Comparison of ENCODE assay signal across 8 mouse cellular contexts in the genomic region with DNA sequence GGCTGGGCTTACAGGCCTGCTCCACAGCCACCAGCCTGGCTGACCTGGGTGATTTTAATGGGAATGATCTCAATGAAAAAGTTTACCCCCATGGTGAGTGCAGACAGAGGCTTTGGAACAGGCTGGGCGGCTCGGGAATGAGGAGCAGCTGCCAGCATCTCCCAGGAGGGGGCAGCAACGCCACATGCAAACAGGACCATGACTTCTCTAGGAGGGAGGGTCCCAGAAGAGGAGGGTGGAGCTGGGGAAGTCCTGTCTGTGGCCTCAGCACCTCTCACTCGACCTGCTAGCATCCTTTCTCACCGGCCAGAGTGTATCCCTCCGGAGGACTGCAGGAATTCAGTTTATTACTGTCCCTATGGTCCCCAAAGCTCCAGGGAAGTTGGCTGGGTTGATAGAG.
A peak's percentile ranks its signal among the peaks of the same experiment; 100 is the strongest.
DNase-seq lines count a peak whose midpoint lies in the region; ATAC-seq and TF ChIP-seq lines count a peak whose summit lies in the region.

No protein-coding gene starts in this region.

- H3K4me1 ChIP-seq in ES-E14 (ENCODE audit: control insufficient read depth in 2 of 2, insufficient read depth in 2 of 2, low read length in 2 of 2, poor library complexity in 1 of 2): peaks cover 6 to 26% of the 10 kb centered on the region in 2 experiments
- no peaks in the 10 kb centered on the region for H3K4me1 ChIP-seq in lung, embryonic 15.5 days
- peaks cover 7% of the 10 kb centered on the region for H3K4me1 ChIP-seq in olfactory bulb, adult 2 months (ENCODE audit: control insufficient read depth, insufficient read depth, low read length)

- no peak overlapping the region; the same call in 1 of the 2 replicates for H3K9ac ChIP-seq in ES-E14 (ENCODE audit: insufficient read depth, low read depth, low read length, poor library complexity, severe bottlenecking)
- H3K9ac ChIP-seq in lung, embryonic 15.5 days: no peak overlapping the region

- peak; percentile 98 for TF ChIP-seq CTCF in olfactory bulb, adult 2 months (IDR thresholded peaks at IDR 0.05; ENCODE audit: insufficient read depth, low read depth, low read length)

- H3K27ac ChIP-seq in ES-E14 (ENCODE audit: insufficient read depth, low read depth, low read length, poor library complexity, severe bottlenecking): peak overlapping the region; percentile 59; the same call in 1 of the 2 replicates
- no peak overlapping the region for H3K27ac ChIP-seq in lung, embryonic 15.5 days
- no peak overlapping the region for H3K27ac ChIP-seq in olfactory bulb, adult 2 months (ENCODE audit: insufficient read depth, low read depth, low read length)

- no peak overlapping the region; a peak in 1 of 4 replicates for H3K4me3 ChIP-seq in ES-E14 (ENCODE audit: insufficient read depth in 1 of 2, low read depth in 1 of 2, low read length in 2 of 2, poor library complexity in 1 of 2, severe bottlenecking in 1 of 2)
- H3K4me3 ChIP-seq in lung, embryonic 15.5 days: no peak overlapping the region
- no peak overlapping the region for H3K4me3 ChIP-seq in olfactory bulb, adult 2 months (ENCODE audit: insufficient read depth, low read depth, low read length)

- TF ChIP-seq POLR2A in olfactory bulb, adult 2 months (IDR thresholded peaks at IDR 0.05; ENCODE audit: insufficient read depth, low read depth, low read length): no peak

- in situ Hi-C loops in ES-E14 (cut with MboI; ENCODE audit: low sequenced_read_pairs in 2 of 2, unreplicated experiment in 2 of 2): loop anchor here (10.0 to 25.0 kb wide), 2 partner anchors 240 to 257 kb away; no protein-coding TSS in a partner anchor

- no peaks in the 10 kb centered on the region; the same call in 1 of the 2 replicates for H3K27me3 ChIP-seq in lung, embryonic 15.5 days

- WGBS in lung, embryonic 15.5 days: 0% methylated on average over 6 of the region's 6 CpGs
- 3% methylated on average over 6 of the region's 6 CpGs for WGBS in olfactory bulb, adult 2 months

- no peaks in the 10 kb centered on the region for H3K36me3 ChIP-seq in ES-E14 (ENCODE audit: control insufficient read depth, insufficient read depth, low read length, poor library complexity, severe bottlenecking)
- no peaks in the 10 kb centered on the region for H3K36me3 ChIP-seq in lung, embryonic 15.5 days

- H3K9me3 ChIP-seq in ES-E14 (ENCODE audit: control insufficient read depth, insufficient read depth, low read depth, low read length): no peaks in the 10 kb centered on the region
- no peaks in the 10 kb centered on the region for H3K9me3 ChIP-seq in lung, embryonic 15.5 days

- ATAC-seq in hematopoietic stem cell, adult 5-6 weeks (replicated peaks in 1 of 2; ENCODE audit: insufficient read depth in 1 of 2, low FRiP score in 2 of 2, low TSS enrichment in 1 of 2, low read depth in 1 of 2, poor library complexity in 2 of 2, severe bottlenecking in 2 of 2): peak; percentile 81 to 96
- ATAC-seq in lung, embryonic 15.5 days (ENCODE audit: borderline replicate concordance, extremely low read depth, low FRiP score, low TSS enrichment): peak; percentile 85

- peak; percentile 86 for DNase-seq in ES-E14 (ENCODE audit: low read depth, low spot score)
- DNase-seq in cerebellum, adult 11-12 months: peak; percentile 42
- DNase-seq in forelimb bud, embryonic 11.5 days (ENCODE audit: low read depth, low spot score): peak; percentile 81
- peak; percentile 52 to 86 for DNase-seq in layer of hippocampus, adult 8-10 months (ENCODE audit: low spot score in 2 of 2)
- DNase-seq in testis, postnatal 14 days (ENCODE audit: low spot score): peak; percentile 37

- no peak overlapping the region for H3K4me2 ChIP-seq in lung, embryonic 15.5 days

TF ChIP-seq in ES-E14, 5 proteins besides CTCF, POLR2A, EP300 and RAD21:
- peak; percentile 100 for TF ChIP-seq ZC3H11A (IDR thresholded peaks at IDR 0.05; ENCODE audit: borderline replicate concordance, low read depth, low read length)
- TF ChIP-seq CHD2 (IDR thresholded peaks at IDR 0.05; ENCODE audit: low read depth, low read length): no peak
